Mouse (Mus musculus) thymus, adult 2 months (tissue): ENCODE measurements around the gene Il18bp. TPM values are rescaled to one million over a fixed set of nuclear protein-coding genes. Genes with fewer than 3 reads are reported as not detected.

Experiments
- DNase-seq: peaks from one replicate; pipeline ENCODE4 v3.0.0; 2021
- H3K27ac ChIP-seq: fragments of 200-500 bp; 2 replicates; pipeline ENCODE4 v1.5.1; 2012; ENCODE audit warnings: low read length, control low read depth; ENCODE audit not compliant: control insufficient read depth, insufficient read depth
- H3K27me3 ChIP-seq: fragments of 200-500 bp; 2 replicates; pipeline ENCODE4 v1.6.1; 2012; ENCODE audit warnings: mild to moderate bottlenecking, low read length, moderate library complexity, mixed read lengths; ENCODE audit not compliant: control insufficient read depth, insufficient read depth
- H3K36me3 ChIP-seq: fragments of 200-500 bp; 2 replicates; pipeline ENCODE4 v1.6.1; 2012; ENCODE audit warnings: mild to moderate bottlenecking, low read length, moderate library complexity; ENCODE audit not compliant: control insufficient read depth, insufficient read depth
- H3K4me1 ChIP-seq: fragments of 200-500 bp; replicated peaks from 2 replicates; pipeline ENCODE4 v1.6.1; 2012; ENCODE audit warnings: low read length; ENCODE audit not compliant: control insufficient read depth, insufficient read depth
- H3K4me3 ChIP-seq: fragments of 200-500 bp; 2 replicates; pipeline ENCODE4 v1.5.1; 2012; ENCODE audit warnings: mild to moderate bottlenecking, low read length, control low read depth, moderate library complexity; ENCODE audit not compliant: control insufficient read depth, insufficient read depth
- CTCF ChIP-seq: fragments of 200-500 bp; IDR thresholded peaks from 2 replicates; pipeline ENCODE4 v1.5.1; 2012; ENCODE audit warnings: mild to moderate bottlenecking, control low read depth, low read length, moderate library complexity, borderline replicate concordance; ENCODE audit not compliant: control insufficient read depth, poor library complexity, insufficient read depth; ENCODE audit errors: extremely low read depth
- POLR2A ChIP-seq: fragments of 200-500 bp; IDR thresholded peaks from 2 replicates; pipeline ENCODE4 v1.6.1; 2012; ENCODE audit warnings: mild to moderate bottlenecking, low read length, control low read depth, moderate library complexity; ENCODE audit not compliant: control insufficient read depth, poor library complexity, insufficient read depth; ENCODE audit errors: extremely low read depth
- WGBS: fragments of 180-500 bp; shearing (Covaris S2); methylation state at CpG from one replicate; pipeline ENCODE4 v1.1.7; 2018; 5-methylcytosine and 5-hydroxymethylcytosine counted together
- polyA plus RNA-seq: library from polyadenylated mRNA; depleted of rRNA; stranded (reverse); fragments of >200 nt; gene quantifications from 2 replicates; pipeline ENCODE4 v1.2.3, GENCODE M21; 2012

Gene Il18bp
- polyA plus RNA-seq, 1 experiment, result 80.7 TPM

DNA sequence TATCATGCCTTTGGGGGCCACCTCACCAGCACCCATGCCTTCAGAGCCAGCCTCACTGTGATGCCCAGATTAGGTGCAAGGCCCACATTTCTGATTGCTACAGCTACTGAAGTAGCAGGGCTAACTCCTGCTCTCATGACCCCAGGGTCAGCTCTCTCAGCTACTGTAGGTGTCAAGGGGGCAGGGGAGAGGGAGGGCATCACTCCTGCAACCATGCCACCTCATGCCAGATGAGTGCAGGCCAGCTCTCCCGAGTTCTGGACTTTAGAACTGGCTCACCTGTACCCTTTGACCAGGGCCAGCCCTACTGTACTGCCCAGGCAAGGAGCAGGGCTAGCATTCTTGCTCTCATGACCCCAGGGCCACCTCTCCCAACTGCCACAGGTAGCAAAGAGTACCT lies 35.8 kb downstream of the Il18bp start:
- Histone ChIP-seq H3K4me1 (no peaks in the 10 kb centered on the region), H3K4me3 (no peak overlapping the region), H3K36me3 (peaks cover 7% of the 10 kb centered on the region), H3K27me3 (no peaks in the 10 kb centered on the region), H3K27ac (no peak overlapping the region)
- 75% methylated on average over 1 of the region's 1 CpGs for WGBS
- TF ChIP-seq CTCF (no peak), POLR2A (no peak)
- no peak for DNase-seq

DNA sequence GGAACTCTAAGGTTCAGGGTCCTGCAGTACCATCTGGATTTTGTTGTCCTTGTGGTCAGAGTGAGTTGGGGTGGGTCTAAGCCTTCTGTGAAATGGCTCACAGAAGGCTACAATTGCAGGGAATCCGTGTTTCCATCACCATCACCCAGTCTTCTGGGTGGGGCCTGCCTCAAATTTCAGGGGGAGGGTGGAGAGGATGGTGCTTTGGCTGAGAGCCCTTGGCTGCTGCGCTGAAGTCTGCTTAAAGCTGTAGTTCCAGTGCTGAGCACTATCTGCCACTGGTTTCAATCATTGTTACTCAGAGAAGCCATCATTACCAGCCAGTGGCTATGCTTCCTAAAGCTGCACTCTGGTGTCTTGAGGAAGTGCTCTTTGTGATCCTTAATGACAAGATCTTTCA lies 44.0 kb downstream of the Il18bp start:
- Histone ChIP-seq H3K27me3 (no peaks in the 10 kb centered on the region), H3K36me3 (peaks cover 9% of the 10 kb centered on the region; the same call in 1 of the 2 replicates), H3K4me1 (peaks cover 26% of the 10 kb centered on the region), H3K4me3 (no peak overlapping the region), H3K27ac (no peak overlapping the region)
- no peak for DNase-seq
- TF ChIP-seq POLR2A (no peak), CTCF (no peak)
- WGBS, result 24% methylated on average over 2 of the region's 2 CpGs

DNA sequence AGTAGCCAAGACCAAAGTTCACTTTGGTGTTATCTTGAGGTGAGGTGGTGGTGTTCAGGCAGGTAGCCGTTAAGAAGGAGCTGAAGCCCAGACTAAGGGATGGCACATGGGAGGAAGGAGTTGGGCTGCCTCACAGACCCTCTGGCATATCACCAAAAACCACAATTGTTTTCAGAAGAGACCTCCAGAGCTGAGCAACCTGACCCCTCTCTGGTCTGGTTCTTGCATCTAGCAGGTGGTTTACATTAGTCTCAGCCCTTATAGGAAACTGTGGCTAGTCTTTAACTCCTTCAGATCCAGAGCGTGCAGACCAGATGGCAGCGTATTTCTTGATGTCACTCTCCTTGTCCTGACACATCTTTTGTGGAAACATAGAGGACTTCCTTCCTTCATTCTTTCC lies 44.8 kb downstream of the Il18bp start:
- H3K27ac ChIP-seq, result 0 out of 2 replicates have a peak overlapping the region, but pooled peaks have one; percentile 5
- TF ChIP-seq POLR2A (no peak), CTCF (no peak)
- DNase-seq, result no peak
- H3K4me1 ChIP-seq, result peaks cover 26% of the 10 kb centered on the region
- no peaks in the 10 kb centered on the region for H3K27me3 ChIP-seq
- H3K36me3 ChIP-seq, result peaks cover 9% of the 10 kb centered on the region; the same call in 1 of the 2 replicates
- 14% methylated on average over 3 of the region's 3 CpGs for WGBS
- no peak overlapping the region for H3K4me3 ChIP-seq

DNA sequence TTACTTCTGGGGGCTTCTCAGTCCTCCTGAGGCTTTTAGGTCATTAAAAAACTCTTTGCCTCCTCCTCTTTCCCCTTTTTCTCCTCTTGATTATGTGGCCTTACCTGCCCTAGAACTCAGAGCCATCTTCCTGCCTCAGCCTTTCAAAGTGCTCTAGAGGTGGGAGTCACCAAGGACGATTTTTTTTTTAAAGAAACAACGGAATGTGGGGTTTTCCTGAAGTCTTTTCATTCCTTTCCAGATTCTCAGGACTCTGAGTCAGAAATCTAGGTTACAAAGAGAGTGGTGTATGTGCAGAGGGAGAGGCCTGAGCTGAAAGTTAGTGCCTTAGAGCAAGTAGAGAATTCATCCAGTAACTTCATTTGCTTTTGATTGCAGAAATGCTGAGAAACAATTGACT lies 46.8 kb downstream of the Il18bp start:
- TF ChIP-seq POLR2A (no peak), CTCF (no peak)
- Histone ChIP-seq H3K4me3 (no peak overlapping the region), H3K4me1 (peaks cover 26% of the 10 kb centered on the region), H3K27ac (peak overlapping the region; percentile 95; the same call in 1 of the 2 replicates), H3K27me3 (no peaks in the 10 kb centered on the region), H3K36me3 (no peaks in the 10 kb centered on the region)
- DNase-seq, result no peak
- WGBS, result 23% methylated on average over 2 of the region's 2 CpGs

DNA sequence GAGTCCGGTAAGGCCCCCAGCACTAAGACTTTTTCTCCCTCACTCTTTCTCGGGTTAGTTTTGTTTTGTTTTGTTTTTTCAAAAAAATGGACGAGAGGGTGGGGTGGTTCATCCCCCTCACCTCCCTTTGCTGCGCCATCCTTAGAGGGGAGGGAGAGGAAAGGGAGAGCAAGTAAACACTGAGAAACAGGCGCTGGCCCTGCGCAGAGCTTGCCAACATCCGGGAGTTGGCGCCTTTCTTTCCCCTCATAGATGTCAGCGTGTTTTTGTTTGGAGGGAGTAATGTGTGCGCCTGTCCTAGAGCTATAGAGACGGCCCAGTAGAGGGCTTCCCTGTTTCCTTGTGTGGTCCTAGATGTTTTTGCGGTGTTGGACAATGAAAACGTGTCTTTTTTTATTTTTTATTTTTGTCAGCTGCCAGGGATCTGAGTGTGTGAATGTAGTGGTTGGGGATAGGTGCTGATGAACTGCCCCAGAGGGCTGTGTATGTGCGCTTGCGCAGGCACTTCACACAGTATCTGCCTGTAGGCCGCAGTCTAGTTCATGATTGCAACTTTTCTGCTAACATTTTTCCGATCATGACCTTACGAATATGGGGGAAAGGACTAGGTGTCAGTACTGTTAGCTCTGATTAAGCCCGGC lies 47.5 kb downstream of the Il18bp start:
- Histone ChIP-seq H3K36me3 (no peaks in the 10 kb centered on the region), H3K4me1 (peaks cover 26% of the 10 kb centered on the region), H3K27me3 (no peaks in the 10 kb centered on the region), H3K27ac (peak overlapping the region; percentile 95), H3K4me3 (peak overlapping the region; percentile 71)
- no peak for TF ChIP-seq CTCF
- TF ChIP-seq POLR2A, result no peak
- WGBS, result 2% methylated on average over 19 of the region's 19 CpGs
- DNase-seq, result peak; percentile 63

DNA sequence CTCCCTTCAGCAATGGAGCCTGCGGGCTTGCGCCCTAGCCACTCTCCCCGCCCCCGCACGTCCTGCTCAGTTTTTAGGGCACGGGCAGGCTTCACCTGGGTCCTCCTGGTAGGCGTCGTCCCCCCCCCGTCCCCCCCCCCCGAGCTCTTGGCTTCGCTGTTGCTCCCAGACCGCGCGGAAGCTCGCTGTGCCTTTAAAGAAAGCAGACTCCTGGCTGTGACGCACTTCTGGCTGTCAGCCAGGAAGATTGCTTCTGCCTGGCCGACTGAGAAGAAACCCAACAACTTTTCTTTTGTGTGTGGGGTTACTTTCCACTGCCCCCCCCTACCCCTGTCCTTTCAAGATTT lies 48.1 kb downstream of the Il18bp start:
- H3K4me1 ChIP-seq, result peaks cover 26% of the 10 kb centered on the region
- 1% methylated on average over 17 of the region's 17 CpGs for WGBS
- DNase-seq, result no peak
- no peaks in the 10 kb centered on the region for H3K36me3 ChIP-seq
- peak overlapping the region; percentile 95 for H3K27ac ChIP-seq
- TF ChIP-seq POLR2A, result no peak
- no peak for TF ChIP-seq CTCF
- H3K27me3 ChIP-seq, result no peaks in the 10 kb centered on the region
- H3K4me3 ChIP-seq, result peak overlapping the region; percentile 71

DNA sequence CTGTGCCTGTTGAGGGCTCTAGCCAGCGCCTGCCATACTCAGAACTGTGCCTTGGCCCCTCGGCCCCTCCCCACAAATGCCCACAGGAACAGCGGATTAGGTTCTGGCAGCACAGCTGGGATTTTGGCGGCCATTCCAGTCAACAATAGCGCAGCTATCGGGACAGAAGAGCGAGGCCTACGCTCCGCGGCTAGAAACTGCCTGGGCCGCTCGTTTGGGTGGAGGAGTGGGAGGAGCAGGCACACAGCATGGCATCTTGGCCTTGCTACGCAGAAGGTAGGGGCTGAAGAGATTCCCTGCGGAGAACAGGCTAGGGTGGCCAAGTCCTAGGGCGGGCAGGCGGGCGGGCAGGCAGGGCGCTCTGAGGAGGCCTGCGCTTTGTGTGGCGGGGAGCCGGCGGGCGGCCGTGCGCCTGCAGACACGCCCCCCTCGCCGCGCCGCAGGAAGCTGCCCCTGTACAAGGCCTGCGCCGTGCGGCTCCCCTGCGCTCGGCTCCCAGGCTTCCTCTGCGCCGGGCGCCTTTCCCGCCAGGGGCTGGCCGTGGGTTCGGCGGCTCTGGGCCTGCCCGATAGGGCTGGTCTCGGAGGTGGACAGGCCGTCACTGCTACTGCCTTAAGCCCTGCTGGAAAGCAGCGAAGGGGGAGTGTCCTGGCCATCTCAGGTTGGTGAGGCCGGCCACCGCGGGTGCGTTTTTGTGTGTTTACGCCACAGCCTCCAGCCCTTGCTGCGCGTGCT lies 48.6 kb downstream of the Il18bp start:
- under 1% methylated on average over 53 of the region's 53 CpGs for WGBS
- peak; percentile 85 for DNase-seq
- Histone ChIP-seq H3K36me3 (no peaks in the 10 kb centered on the region), H3K27me3 (no peaks in the 10 kb centered on the region), H3K27ac (peak overlapping the region; percentile 95), H3K4me1 (peaks cover 24% of the 10 kb centered on the region), H3K4me3 (peak overlapping the region; percentile 71)
- TF ChIP-seq POLR2A, result peak; percentile 73
- no peak for TF ChIP-seq CTCF
